Mouse (Mus musculus) kidney, postnatal 10 days (tissue): ENCODE measurements at regions not wholly inside any gene's neighbourhood (a gene's known extent, or its start where the extent isn't known, plus 50 kb on each side); places are given as distances from the start of the nearest gene placed in this dataset.
"Not testable (repeated sequence)": the region's sequence is repeated elsewhere in the genome, so short reads cannot be mapped to it uniquely, and the experiment has no call there.

Experiments
- DNase-seq: peaks from one replicate; pipeline ENCODE4 v3.0.0; 2021; ENCODE audit warnings: mixed read lengths

GRCm38 (mm10) chr2:116444163-116444562 is 378.5 kb upstream of the Meis2 start:
- DNase-seq: no peak

- no peak for DNase-seq
Observed at GRCm38 (mm10) chr2:116440252-116440651, 374.6 kb upstream of the Meis2 start.

DNA sequence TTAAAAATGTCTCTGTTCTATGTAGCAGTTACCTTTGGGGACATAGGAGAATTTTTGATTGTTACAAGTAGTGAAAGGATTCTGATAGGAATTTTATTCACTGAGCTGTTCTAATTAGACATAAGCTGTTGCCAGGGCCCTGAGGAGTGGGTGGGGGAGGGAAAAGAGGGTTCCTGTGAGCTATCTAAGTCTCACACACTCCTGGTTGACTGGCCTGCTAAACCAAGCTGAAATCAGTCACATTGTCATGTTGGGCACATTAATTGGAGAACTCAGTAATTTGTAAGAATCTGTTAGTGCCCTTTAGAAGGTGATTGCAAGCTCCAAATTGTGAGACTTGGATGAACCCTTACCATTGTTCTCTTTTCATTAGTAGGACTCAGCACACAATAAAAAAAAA is 367.8 kb upstream of the Meis2 start:
- no peak for DNase-seq

- DNase-seq: no peak
Observed at GRCm38 (mm10) chr2:116424131-116424530, 358.5 kb upstream of the Meis2 start.

GRCm38 (mm10) chr2:116417428-116418195 is 352.0 kb upstream of the Meis2 start:
- DNase-seq: peak; percentile 4

DNA sequence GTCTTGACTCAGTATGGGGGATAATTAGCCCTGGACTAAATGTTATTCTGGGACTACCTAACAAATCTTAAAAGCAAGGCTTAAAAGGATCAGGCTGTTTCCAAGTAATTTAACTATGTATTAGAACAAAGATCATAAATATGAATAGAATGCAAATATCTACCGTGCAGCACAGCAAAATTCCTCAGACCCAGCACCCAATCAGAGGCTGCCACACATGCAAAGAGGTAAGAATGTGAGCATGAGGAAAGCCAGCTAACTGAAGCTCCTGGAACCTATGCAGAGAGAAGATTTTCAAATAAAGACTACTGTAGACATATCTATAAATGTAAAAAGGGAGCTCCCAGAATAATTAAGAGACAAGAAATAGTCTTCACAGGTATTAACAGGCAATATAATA is 350.1 kb upstream of the Meis2 start:
- no peak for DNase-seq

DNA sequence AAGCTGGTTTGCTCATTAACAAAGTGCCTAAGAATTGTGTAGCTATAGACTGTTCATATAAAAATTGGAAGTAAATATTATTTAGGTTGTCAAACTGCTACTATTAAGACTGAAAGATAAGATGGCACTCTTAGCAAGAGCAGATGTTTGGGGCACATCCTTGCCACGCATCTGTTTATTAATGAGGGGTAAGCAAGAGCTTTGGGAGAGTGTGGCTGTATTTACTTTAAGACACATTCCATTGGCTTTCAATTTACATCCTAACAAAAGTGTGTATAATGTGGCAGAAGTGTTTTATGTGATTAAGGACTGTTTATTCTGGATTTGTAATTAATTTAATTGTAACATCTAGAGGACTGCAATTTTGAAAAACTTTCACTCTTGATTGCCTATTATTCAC is 336.5 kb upstream of the Meis2 start:
- no peak for DNase-seq

DNA sequence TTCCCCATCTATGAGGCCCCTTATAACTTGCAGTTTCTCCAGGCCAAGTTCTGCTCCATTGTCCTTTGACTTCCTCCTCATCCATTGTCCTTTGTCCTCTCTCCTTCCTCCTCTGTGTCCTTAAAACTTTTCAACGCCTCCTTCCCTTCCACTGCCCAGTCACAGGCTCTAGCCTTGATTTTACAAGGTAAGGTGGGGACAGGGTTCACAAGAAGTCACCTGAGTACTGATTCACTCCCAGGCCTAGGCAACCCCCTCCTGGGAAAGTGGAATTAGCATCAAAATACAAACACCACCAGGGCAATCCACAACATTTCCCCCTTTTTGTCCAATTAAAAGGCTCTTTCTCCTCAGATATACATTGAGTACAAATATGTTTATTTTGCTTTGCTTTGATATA is 334.3 kb upstream of the Meis2 start:
- DNase-seq: no peak

- no peak for DNase-seq
Observed at GRCm38 (mm10) chr2:116368811-116369210, 303.2 kb upstream of the Meis2 start.

DNA sequence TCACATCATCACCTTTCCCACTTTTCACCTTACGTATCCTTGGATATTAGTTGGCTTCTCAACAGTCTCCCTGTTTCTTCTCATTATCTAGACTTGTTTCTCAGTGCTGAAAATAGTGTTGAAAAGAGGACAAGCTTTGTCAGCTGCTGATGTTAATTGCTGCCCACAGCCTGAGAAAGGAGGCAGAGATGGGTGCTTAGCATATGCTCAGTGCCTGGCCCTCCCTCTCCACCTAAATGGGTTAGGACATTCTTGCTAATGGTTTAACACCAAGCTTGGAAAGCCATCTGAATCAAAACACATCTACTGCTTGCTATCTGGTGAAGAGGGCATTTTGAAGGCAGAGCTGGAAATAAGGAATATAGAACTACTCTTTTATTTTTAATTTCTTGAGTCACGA is 298.5 kb upstream of the Meis2 start:
- no peak for DNase-seq

DNA sequence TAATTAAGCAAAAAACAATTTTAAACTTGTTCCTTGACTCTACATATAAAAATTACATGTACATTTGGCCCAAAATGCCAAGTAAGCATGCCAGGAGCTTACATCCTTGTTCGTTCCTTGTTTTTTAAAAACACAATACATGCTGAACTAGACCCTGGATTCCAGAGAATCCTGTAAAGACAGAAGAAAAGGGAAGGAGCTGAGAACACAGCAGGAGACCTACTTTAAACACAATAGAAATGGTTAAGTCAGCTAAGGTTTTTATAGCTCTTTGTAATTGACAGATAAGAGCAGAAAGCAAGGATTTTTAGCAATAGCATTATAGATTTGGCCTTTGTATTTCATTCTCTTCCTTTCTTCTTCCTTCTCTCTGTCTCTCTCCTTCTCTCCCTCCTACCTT is 292.5 kb upstream of the Meis2 start:
- DNase-seq: no peak

- DNase-seq: no peak
Observed at GRCm38 (mm10) chr2:116348530-116348914, 282.9 kb upstream of the Meis2 start.

GRCm38 (mm10) chr2:116347827-116348529 is 282.3 kb upstream of the Meis2 start:
- DNase-seq: no peak

- DNase-seq: no peak
Observed at GRCm38 (mm10) chr2:116331801-116332200, 266.2 kb upstream of the Meis2 start.

GRCm38 (mm10) chr2:116322039-116322770 is 256.6 kb upstream of the Meis2 start:
- no peak for DNase-seq

DNA sequence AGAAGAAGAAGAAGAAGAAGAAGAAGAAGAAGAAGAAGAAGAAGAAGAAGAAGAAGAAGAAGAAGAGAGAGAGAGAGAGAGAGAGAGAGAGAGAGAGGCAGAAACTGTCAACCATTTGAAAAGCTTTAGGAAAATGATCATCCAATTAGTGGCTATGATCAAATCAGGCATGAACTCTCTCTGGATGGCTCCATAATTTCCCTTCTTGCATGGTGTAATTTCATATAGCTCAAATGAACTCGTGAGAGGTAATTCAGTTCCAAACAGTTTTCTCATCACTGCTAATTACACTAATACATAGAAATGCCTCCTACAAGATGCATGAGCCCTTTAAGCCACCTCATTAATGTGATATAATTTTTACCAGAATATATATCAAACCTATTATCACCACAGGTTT is 233.9 kb upstream of the Meis2 start:
- no peak for DNase-seq

GRCm38 (mm10) chr2:116289886-116290285 is 224.2 kb upstream of the Meis2 start:
- no peak for DNase-seq

DNA sequence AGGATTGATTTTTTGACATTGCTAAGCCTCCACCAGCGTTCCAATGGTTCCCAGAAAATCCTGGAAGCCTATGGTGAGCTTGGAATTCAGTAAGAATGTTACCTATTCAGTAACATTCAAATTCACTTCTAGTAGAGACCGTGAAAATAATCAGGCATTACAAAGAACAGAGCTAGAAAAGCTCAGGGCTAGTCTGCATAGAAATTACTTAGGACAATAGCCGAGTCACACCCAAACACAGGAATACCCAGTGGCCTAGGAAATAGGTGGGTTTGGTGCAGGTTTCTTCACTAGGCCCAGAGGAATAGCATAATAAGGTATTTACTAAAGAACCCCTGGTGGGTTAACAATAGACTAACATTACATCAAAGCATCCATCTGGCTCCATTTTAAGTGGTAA is 177.6 kb upstream of the Meis2 start:
- DNase-seq: not testable (repeated sequence)

GRCm38 (mm10) chr2:116236731-116237130 is 171.1 kb upstream of the Meis2 start:
- no peak for DNase-seq

DNA sequence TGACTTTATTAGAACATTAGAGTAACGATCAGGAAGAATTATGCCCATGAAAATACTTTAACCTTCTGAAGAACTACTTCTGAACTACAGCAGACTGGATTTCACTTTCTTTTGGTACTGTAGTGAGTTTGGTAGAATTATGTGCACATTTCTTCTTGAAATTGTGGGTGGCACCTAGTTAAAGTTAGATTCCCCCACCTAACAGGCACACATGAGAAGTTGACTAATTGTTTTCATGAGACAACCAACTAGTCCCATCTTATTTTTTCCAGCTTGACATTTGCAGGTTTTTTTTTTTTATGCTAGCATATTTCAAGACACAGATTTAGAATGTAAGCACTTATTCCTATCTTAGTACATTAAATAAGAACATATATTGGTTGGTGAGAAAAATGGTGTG is 167.2 kb upstream of the Meis2 start:
- DNase-seq: no peak

DNA sequence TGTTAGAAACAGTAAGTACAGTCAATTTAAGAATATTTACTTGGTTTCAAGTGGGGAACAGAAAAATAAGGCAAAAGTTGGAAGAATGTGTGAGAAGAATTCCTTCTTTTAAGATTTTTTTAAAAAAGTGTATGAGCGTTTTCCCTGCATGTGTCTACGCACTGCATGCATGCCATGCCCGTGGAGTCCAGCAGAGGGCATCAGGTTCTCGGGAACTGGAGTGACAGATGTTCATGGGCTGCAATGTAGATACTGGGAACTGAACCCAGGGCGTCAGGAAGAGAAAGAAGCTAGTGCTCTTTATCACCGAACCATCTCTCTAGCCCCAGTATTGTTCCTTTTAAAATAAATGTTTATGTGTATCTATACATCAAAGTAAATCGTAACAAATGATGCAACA is 150.8 kb upstream of the Meis2 start:
- peak; percentile 46 for DNase-seq

DNA sequence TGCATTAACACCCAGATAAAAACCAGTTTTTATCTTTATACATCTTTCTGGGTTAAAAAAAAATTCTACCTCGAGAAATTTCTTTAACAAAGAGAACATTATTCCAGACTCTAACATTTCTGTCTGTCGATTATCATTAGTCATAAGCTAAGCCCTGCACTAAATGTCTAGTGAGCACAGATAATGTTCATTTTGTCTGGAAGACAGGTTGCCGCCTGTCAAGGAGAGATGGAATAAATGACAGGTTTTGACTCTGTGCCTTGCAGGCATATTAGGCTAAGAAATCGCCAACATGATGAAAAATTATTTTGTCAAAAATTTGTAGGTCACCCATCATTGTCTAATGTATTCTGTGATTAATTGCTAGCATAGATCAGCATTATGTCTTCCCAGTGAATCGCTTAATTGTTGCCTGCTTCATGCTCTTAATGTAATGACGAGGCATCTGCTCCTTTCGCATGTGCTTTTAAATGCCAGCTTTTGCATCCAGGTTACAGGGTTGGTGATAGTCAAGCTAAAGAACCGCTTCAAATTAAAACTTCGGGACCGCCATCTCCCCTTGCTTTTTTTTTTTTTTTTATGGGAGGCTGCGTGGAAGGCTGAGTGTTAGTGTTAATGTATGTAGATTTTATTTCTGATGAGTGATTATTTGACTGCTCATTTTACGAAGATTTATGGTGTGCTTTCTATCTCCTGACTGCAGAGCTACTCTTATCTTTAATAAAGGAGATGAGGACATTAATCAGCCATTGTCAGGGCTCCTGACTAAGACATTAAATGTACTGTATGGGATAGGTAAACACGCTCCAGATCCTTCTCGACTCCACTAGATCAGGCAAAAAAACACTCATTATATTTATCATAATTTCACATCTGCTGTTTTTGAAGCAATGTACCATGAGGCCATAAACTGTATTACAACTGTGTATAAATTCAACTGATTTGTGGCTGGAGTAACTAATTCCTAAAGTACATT is 135.9 kb upstream of the Meis2 start:
- DNase-seq: no peak

DNA sequence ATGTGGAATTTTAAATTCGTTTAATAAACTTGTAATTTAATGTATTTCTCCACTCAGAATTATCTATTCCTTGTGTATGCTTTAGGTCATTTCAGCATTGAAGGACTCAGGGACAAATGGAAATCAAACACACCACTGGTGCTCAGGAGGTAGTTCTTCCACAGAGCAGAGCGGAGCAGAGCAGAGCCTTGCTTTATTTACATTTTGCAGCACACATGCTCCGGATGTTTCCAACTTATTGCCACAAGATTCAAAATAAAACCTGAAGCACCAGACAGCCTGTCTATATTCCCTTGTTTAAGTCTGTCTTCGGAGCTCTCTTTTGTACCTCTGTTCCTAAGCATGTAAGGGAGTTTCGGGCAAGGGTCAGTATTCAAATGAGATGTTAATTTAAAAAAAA is 135.2 kb upstream of the Meis2 start:
- no peak for DNase-seq
